Mouse (Mus musculus): Measurements from ENCODE around the gene Epb41l2.

The Epb41l2 gene

DNA sequence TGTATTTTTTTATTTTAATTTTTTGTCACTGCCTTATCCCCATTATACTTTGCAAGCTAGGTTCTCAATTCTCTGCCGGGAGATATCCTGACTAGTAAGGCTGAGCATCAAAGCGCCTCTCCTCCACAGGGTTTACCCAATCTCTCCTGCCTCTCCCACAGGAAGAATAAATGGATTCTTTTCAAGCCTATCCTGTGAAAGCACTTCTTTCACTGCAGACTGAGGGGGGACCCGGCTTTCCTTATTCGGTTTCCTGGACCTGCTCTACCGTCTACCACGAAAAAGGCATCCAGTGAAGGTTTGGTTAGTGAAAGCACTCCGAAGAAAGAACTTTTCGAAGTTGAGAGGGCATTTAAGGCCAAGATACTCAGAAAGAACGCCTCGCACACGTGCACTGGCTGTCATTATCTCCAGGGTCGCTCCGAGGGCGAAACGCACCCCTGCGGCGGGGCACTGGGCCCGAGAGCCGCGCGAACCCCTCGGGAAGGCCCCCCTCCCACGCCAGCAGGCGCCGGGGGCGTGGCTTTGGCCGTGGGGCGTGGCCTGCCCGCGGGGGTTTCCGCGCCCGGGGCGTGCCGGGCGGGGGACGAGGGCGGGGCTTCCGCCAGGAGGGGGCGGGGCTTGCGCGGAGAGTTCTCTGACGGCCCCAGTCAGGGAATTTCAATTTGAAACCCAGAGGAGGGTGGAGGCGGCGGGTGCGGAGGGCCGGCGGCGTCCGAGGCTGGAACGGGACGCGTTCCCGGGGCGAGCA lies at the start of gene Epb41l2:
Gene Epb41l2, plus strand, starts transcription at position 591 of the 751 bp plus-strand sequence.
- peak; percentile 95 for DNase-seq

DNA sequence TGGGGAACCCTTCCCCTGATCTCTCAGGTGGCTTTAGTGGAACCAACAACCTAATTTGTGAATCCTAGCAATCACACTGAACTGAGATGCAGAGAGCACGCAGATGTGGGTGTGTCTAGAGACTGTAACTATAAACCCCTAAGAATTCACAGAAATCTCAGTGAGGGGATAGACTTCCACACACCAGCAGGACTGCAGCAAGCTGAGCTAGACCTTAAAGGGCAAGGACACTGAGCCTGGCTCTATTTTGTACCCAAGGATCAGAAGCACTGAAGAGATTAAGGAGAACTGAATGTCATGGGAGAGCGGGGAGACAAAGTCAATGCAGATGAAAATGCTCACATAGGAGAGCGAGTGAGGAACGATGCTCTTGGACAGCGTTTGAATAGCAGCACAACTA lies 49.6 kb upstream of the Epb41l2 start:
- DNase-seq = no peak

DNA sequence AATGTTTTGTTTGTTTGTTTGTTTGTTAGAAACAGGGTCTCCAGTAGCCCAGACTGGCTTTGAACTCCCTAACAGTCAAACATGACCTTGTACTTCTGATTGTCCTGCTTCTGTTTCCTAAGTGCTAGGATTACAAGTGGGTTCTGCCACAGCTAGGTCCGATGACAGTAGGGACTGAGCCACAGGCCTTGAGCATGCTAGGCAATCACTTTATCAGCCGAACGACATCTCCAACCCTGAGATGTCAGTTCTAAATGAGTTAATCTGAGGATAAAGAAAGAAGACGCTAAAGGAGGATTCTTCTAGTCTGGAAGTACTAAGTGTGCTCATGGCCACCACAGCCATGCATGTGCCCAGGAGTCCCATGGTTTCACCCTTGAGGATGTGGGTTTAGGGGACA lies 48.9 kb upstream of the Epb41l2 start:
- DNase-seq = no peak

DNA sequence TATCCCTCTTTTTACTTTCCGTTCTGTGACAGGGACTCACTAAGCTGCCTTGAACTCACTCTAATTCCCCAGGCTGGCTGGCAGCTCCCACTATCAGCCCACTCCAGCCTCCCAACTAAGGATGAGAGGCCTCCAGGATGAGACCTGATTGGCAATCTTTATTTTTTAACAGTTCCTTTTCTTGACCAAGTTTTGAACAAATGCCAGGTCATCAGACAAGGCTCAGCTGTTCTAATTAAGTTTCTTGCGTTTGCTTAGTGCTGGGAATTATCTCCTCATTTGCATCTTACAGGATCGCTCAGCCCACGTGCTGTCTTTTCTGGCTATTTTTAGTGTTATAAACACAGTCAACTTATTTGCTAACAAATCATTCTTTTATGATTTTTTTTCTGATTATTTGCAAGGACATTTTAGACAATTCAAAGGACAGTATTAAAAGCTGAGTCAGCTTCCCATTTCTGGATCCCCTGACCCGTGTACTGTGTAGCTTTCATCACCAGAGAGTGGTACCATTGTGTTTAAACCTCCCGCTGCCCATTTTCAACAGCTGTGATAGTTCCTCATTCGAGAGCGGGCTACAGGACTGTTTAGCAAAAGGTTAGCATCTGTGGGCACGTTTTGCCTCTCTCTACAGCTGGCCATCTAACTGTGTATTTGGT lies 47.9 kb upstream of the Epb41l2 start:
- DNase-seq = no peak

DNA sequence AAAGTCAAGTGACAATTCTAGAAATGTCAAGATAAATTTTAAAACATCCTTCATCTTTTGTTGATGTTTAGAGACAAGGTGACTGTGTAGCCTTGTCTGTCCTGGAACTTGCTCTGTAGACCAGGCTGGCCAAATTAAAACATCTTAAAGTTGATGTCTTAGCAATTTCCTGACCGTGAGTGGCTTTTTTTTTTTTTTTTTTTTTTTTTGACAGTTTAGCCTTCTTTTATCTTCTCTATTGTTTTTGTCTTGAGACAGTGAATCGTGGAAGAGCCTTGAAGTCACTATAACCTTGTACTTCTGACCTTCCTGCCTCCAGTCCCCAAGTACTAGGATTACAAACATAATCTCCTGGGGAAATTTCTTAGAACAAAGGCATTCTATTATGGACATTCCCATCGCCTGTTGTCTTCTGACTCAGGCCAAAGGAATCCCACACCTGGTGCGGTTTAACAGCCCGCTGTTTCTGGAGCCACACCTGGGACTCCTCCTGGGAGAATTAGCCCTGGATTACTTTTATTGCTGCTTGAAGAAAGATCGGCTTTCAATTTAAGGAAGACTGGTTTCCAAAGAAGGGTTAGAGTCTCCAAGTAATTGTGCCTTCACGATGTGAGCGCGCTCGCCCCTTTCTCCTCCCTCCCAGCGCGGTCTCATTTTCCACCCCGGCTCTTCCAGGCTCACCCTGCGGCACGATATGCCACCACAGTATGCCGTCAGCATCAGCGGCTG lies 45.6 kb upstream of the Epb41l2 start:
- no peak for DNase-seq

DNA sequence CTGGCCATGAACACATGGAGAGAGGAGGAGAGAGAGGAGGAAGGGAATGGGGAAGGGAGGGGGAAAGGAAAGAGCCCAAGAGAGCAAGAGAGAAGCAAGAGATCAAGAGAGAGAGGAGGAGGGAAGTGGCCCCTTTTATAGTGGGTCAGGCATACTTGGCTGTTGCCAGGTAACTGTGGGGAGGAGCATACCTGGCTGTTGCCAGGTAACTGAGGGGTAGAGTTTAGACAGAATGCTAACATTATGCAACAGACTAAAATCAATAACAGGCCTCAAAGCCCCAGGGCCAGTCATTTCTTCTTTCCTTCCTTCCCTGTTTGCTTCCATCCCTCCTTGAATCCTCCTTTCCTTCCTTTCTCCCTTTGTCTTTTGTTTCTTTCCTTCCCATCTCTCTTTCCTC lies 41.9 kb upstream of the Epb41l2 start:
- no peak for DNase-seq

DNA sequence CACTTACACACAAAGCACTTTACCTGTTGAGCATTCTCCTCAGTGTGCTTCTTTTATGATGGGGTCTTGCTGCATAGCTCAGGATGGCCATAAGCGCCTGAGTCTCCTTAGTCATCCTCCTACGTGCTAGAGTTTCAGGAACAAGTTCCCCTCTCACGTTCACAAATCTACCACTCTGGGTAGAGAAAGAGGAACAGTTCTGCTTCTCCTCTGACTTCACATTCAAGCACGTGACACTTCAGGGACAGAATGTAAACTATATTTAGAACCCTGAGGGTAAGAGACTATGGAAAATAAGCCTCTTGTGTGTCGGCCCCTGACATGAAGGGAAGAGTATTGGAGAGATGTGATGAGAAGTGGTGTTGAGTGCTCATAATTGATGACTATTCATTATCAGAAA lies 41.2 kb upstream of the Epb41l2 start:
- no peak for DNase-seq

DNA sequence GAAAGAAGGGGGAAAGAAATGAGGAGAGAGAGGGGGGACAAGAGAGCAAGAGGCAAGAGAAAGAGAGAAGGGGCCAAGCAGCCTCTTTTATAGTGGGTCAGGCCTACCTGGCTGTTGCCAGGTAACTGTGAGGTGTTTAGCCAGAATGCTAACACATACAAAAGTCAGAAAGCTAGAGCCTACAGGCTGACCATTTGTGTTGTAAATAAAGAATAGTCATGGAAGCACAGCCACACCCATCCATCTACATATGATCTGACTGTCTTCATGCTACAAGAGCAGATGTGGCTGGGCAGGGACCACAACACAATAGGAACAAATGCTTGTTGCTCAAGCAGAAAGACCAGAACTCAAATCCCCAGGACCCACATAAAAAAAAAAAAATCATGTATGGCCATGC lies 40.1 kb upstream of the Epb41l2 start:
- no peak for DNase-seq

DNA sequence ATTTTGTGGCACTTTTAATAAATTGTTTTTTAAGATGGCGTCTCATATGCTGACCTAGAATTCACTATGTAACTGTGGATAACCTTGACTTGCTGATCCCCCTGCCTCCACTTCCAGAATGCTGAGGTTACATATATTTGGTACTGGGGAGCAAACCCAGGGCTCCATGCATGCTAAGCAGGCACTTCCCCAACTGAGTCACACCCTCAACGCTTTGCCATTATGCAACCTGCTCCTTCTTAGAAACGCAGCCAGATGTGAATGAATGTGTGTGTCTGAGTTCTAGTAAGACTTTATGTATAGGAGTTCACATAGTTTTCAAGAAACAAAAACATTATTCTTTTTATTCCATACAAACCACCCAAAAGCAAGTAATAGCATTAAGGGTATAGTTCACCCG lies 38.4 kb upstream of the Epb41l2 start:
- DNase-seq = no peak

DNA sequence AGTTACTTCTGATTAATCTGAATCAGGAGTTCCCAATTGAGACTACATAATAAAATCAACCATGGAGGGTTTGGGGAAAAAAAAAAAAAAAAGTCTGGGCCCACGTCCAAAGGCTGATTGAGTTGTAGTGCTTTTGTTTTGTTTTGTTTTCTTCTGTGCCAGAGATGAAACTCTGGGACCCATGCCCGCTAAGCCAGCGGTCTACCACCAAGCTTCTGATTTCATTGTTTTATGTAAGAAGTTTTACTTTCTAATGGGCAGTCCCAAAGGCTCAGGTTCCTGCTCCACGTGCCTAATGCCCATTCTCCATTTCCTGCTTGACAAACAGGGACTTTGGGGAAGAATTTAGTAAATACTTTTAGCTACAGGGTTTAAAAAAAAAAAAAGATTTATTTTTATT lies 33.9 kb upstream of the Epb41l2 start:
- DNase-seq = peak; percentile 15

DNA sequence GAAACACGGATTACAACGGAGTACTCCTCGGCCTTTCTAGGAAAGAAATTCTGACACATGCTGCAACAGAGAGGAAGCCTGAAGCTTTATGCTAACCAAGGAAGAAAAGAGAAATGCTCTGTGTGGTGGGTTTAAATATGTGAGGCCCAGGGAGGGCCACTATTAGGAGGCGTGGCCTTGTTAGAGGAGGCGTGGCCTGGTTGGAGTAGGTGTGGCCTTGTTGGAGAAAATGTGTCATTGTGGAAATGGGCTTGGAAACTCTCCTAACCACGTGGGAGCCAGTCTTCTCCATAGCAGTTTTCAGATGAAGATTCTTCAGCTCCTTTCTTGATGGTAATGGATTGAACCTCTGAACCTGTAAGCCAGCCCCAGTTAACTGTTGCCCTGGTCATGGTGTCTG lies 32.1 kb upstream of the Epb41l2 start:
- no peak for DNase-seq

DNA sequence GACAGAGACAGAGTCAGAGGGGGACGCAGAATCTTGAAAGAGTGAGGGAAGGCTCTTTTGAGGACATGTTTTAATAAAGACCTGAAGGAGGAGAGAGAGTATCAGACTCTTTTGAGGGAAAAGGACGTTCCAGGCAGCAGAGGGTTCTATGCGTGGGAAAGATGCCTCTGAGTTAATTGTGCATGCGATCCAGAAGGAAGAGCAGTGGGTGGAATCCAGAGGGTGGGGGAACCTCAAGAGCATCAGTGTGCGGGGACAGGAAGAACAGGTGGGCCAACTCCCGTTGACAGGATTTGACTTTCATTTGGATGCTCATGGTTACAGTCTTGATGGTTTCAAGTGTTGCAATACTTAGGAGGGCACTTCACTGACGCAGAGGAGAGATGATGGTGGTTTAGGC lies 29.5 kb upstream of the Epb41l2 start:
- DNase-seq = no peak

DNA sequence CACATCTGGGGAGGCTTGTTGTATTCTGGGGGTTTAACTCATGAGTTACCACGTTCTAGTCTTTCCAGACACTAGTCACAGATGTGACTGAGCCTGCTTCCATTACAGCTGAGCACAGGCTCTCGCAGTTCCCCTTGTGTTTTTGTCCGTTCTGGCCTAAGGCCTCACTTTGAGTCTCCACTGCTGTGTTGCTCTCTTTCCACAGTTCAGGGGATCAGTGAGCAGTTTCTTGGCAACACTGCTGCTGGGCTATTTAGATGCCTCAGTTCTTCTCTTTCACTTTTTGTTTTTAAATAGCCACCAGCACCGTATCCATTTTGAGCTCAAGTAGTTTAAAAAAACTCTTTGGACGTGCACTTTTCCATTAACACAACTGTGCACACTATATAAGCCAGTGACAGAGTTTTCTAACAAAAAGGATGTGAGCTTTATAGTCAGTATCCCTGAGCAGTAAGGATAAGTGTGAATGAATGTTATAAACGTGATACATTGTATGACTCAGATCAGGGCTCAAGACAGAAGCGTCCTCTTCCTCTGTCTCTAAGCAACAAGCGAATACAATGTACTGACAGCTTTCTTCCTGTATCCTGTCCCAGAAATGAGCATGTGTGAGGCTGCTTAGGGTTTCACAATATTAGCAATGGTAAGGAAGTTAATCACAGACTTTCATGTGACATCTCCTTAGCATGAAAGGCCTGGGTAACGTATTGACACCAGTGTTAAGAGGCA lies 28.1 kb upstream of the Epb41l2 start:
- no peak for DNase-seq

DNA sequence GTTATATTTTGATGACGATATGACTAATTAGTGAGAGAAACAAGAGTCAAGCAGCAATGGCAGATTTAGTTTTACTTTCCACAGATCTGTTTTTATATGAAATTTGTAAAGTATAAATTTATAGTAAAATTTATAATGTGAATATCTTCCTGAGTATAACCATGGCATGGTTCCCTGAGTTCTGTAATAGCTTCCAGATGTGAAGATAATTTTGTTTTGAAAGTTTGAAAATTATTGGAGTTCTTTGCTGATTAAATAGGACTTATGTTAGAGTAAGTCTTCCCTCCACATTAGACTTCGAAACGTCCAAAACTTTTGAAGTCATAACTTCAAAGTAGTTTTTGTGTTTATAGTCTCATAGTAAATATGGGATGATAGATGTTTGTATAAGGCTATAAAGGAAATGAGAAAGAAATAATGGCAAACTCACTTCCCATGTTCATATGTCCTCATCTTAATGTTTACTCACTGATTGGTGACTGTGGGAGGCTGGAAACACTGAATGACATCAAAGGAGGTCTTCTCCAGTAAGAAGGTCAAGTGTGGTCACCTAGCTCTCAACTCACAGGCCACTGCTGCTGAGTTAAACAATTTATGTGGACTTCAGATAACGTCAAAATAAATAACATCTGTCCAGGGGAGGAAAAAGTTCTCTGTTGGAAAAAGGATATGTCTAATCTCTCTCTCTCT lies 26.1 kb upstream of the Epb41l2 start:
- DNase-seq = no peak

DNA sequence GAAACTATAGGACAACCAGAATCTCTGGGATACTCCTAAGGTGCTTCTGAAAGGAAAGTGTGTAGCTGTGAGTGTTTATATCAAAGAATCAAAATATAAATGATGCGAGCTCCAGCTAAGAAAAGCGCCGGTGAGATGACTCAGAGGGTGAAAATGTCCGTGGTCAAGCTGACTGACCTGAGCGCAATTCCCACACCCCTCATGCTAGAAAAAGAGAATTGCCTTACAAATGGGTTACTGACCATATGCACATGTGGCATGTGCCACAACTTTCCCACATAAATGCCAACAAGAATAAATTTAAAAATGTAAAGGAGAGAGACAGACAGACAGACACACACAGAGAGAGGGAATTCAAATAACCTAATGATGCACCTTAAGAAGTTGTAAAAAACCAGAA lies 18.9 kb upstream of the Epb41l2 start:
- no peak for DNase-seq

DNA sequence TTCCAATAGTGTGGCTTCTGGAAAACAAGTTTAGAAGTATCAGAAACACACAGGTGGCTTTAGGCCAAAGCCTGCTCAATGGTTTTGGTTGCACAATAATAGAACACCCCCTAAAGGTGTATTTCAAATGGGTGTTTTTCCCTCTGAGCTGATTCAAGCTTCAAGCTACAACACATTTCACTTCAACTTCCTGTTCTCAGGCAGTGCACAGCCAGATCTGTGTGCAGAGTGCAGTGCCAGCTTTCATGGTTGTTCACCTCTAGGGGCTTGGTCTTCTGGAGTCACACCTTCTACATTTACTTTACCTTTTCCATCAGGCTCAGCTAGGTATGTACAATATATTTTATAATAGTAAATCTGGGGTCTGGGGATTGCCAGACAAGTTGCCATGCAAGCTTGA lies 16.8 kb upstream of the Epb41l2 start:
- DNase-seq = no peak

DNA sequence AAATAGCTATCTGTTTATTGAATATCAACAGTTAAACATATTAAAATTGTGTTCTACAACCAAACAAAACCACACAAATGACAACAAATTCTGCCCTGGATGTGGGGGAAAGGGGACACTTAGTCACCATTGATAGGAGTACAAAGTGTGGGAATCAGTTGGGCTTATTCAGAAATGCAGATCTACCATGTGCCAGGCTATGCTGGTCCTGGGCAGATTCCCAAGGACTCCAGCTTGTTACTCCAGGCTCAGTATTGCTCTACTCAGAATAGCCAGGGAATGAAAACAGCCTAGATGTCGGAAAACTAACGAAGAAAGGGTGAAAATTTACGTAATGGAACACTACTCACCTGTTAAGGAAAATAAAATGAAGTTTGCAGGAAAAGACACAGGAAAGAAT lies 5.7 kb upstream of the Epb41l2 start:
- peak; percentile 30 for DNase-seq

DNA sequence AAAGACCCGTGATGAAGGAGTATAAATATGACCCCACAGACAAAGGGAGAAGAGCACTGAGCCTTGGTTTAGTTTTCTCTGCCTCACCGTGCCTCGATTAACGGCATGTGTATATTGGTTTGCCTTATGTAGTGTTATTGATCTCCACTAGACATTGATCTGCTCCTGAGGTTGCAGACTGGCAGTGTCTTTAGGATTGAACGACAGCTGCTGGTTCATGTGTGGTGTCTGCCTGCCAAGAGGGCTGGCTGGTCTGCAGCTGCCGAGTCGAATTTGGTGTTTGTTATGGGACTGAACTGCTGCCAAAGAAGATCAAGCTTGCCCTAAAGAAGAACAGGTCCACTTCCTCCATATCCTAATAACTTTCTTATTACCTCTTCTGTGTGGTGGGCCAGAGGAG lies 5.2 kb upstream of the Epb41l2 start:
- no peak for DNase-seq

DNA sequence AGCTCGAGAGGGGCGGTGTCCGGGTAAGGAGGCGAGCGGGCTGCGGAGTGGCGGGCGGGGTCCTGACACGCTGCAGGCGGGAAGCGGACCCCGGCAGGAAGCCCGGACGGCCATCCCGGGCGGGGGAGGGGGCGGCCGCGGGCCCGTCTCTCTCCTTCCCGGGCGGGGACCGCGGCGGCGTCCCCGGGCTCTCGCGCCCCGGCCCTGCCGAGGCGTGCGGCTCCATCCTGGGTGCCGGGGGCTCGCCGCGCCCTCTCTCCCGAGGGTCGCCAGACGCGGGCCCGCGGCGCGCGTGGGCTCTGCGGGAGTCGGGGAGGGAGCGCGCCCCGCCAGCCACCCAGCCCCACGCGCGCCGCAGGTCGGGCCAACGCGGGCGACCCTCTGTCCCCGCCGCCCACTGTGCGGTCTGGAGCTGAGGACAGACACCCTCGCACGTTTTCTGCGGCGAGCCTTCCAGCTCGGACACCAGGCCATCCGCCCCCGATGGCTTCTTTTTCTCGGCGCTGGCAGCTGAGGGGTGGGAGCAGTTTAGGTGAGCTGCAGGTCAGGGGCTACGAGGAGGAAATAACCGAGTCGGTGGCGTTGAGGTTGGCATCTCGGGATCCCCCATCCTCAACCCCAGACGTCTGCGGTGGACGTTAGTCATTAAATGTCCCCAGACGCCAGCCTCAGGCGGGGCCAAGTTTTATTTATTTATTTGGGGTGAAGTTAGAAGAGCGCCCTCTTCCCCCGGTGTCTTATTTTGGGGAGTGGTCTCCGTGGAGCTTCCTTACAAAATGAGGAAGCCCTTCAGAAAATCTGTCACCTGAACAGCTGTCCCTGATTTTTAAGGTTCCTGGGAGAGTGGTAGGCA lies 587 bp downstream of the Epb41l2 start:
- DNase-seq = peak; percentile 25

DNA sequence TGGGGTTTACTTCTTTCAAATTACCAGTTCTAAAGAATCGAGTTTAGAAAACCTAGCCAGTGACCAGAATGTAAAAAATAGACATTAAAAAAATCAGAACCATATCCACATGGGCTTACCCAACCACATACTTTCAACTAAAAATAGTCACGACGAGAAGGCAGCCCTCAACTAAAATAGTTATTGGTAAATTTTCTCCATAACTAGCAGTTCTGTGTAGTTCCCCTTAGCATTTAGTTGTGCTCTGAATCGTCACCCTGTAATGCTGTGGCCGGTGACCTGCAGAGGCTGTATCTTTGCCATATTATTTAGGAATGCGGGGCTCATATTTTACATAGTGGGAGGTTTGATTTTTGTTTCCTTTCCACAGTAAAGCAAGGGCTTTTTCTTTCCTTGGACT lies 2.6 kb downstream of the Epb41l2 start:
- DNase-seq = no peak

DNA sequence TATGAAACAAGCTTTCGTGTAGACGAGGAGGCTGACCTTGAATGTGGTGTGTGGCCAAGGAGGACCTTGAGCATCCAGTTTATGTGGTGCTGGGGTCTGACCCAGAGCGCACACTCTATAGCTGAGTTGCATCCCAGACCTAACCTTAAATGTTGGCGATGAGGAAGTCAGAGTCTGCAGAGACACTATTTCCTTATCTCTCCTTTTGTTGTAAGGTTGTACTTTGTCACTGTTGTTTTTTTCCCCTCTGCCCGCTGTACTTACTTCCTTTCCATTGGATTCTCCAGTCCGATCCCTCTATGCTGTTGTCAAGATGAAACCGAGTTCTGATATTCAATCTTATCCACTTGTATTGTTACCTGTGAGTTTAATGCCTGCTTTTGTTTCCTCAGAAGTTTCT lies 5.6 kb downstream of the Epb41l2 start:
- DNase-seq = no peak

DNA sequence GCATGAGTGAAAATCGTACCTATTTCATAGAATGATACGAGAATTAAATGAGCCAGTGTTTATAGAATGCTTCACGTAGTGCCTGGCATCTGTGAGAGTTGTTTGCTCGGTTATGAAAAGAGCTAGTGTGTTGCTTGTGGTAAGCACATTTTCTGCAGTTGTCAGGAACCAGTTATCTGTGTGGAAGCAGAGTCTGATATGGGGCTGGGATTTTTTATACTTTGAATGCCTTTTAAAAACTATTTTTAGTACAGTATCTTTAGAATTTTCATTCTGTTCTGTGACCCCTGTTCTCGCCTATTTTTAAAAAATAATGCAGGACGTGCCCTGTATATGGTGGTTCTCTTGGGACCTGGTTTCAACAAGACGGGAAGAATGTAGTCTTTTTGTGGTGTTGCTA lies 6.1 kb downstream of the Epb41l2 start:
- DNase-seq = no peak

Data from right cerebral cortex, postnatal 4 days (tissue).